Mouse (Mus musculus) mature B cell (primary cell): ENCODE data around the gene Fbxw26.
"Not testable (repeated sequence)": the region's sequence is repeated elsewhere in the genome, so short reads cannot be mapped to it uniquely, and the experiment has no call there.

Source experiments
- in situ Hi-C: fragments of 300-500 bp; cut with MboI; formaldehyde crosslinking; loops from 2 replicates; pipeline ENCODE4 v1.14.3; 2019

Gene Fbxw26

GRCm38 (mm10) chr9:109745989-109746388, at the start of gene Fbxw26:
TSS of gene Fbxw26 (minus strand) at chr9:109746089.
- in situ Hi-C loops = not testable (repeated sequence)

DNA sequence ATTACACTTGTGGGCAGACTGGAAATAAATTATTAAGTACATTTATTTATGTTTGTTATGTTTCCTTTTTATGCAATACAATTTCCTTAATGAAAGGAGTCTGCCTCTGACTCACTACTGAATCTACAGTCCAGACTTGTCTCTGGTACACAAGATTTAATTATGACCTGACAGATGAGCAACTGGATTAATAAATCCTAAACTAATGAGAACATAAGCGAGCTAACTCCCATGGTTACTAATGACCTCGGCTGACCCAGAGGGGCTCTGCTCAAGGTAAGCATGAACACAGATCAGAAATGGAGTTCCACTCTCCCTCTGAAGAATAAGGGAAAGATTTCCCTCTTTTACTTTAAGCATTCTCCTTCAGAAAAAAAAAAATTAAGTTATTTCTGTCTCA, 49.3 kb upstream of the Fbxw26 start:
- in situ Hi-C loops = no loop called here

DNA sequence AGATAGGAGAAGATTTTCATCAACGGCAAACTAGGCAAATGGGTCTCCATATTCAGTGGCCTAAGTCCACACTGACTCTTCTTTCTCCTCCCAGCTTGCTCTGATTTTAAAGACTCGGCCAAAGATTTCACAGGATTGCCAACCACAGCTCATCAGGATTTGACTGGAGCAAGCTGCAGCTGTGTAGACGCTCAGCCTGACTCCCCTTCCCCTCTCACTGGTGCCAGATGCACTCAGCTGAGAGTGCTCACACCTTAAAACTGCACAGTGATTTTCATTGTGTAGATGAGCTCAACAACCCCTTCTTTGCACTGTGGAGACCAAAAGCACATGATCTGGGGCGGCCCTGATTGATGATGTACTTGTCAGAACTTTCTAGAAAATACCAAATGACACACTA, 44.7 kb upstream of the Fbxw26 start, which contains the start of gene Fbxw27:
Gene Fbxw27 (minus strand): TSS at position 101 of the 400 bp plus-strand sequence.
- in situ Hi-C loops = not testable (repeated sequence)

GRCm38 (mm10) chr9:109766841-109767240, 21.0 kb upstream of the Fbxw26 start:
- in situ Hi-C loops = not testable (repeated sequence)

- in situ Hi-C loops = not testable (repeated sequence)
Observed at GRCm38 (mm10) chr9:109702600-109702999, 43.3 kb downstream of the Fbxw26 start, which contains the start of gene Fbxw18. TSS of gene Fbxw18 (minus strand) at chr9:109702700.

GRCm38 (mm10) chr9:109685299-109685698, 60.6 kb downstream of the Fbxw26 start:
- in situ Hi-C loops = no loop called here
